Comparison of ENCODE assay signal across 8 mouse cellular contexts in genomic region chr11:51617693-51618092, GRCm38 (mm10). TPM values are rescaled to one million over a fixed set of nuclear protein-coding genes. Genes with fewer than 3 reads are reported as not detected.
A peak's percentile ranks its signal among the peaks of the same experiment; 100 is the strongest.
DNase-seq lines count a peak whose midpoint lies in the region; ATAC-seq lines count a peak whose summit lies in the region.
"Had no signal": no experiment of that assay in that cellular context is flagged by ENCODE, and none has a peak within 500 bp of the region (broad histone marks: within the 10 kb centered on the region; RNA-seq: fewer than 3 reads in every experiment).

No protein-coding gene starts in this region.

- H3K36me3 ChIP-seq in neural tube, embryonic 15.5 days, result peaks cover 14% of the 10 kb centered on the region
- peaks cover 4% of the 10 kb centered on the region; the same call in 1 of the 2 replicates for H3K36me3 ChIP-seq in limb, embryonic 11.5 days (ENCODE audit: control insufficient read depth, insufficient read depth, low read length)

- no peak overlapping the region for H3K9ac ChIP-seq in neural tube, embryonic 15.5 days (replicated peaks)
- no peak overlapping the region for H3K9ac ChIP-seq in limb, embryonic 11.5 days (ENCODE audit: low read length)
- H3K9ac ChIP-seq: neural tube, embryonic 12.5 days had no signal

- H3K27ac ChIP-seq in neural tube, embryonic 15.5 days (replicated peaks), result no peak overlapping the region
- H3K27ac ChIP-seq in limb, embryonic 11.5 days (replicated peaks; ENCODE audit: low read depth, low read length), result no peak overlapping the region
- H3K27ac ChIP-seq: neural tube, embryonic 12.5 days had no signal

- ATAC-seq in neural tube, embryonic 15.5 days (ENCODE audit: low FRiP score), result no peak
- ATAC-seq in limb, embryonic 11.5 days (ENCODE audit: insufficient number of reproducible peaks, low FRiP score, low TSS enrichment, low read depth), result no peak; the same call in 1 of the 2 replicates

- no peak overlapping the region for H3K4me3 ChIP-seq in neural tube, embryonic 15.5 days (replicated peaks)
- no peak overlapping the region for H3K4me3 ChIP-seq in limb, embryonic 11.5 days (ENCODE audit: low read depth, low read length)
- H3K4me3 ChIP-seq: neural tube, embryonic 12.5 days had no signal

- peak; percentile 54 for DNase-seq in neural tube, embryonic 10.5 days (ENCODE audit: extremely low spot score, low spot score)
- DNase-seq in adipocyte (ENCODE audit: low spot score), result peak; percentile 70
- peak; percentile 87 for DNase-seq in embryo, embryonic 10 days (ENCODE audit: low spot score)
- DNase-seq in heart, postnatal 4 days, result peak; percentile 83
- DNase-seq in limb, embryonic 11.5 days (ENCODE audit: low spot score), result peak; percentile 81
- DNase-seq in right cerebral cortex, adult 18-20 months, result peak; percentile 63

- no peak overlapping the region for H3K4me2 ChIP-seq in neural tube, embryonic 15.5 days
- no peak overlapping the region for H3K4me2 ChIP-seq in limb, embryonic 11.5 days (ENCODE audit: low read depth, severe bottlenecking)
- H3K4me2 ChIP-seq: neural tube, embryonic 12.5 days had no signal

- H3K9me3 ChIP-seq in neural tube, embryonic 15.5 days (replicated peaks), result no peaks in the 10 kb centered on the region
- no peaks in the 10 kb centered on the region for H3K9me3 ChIP-seq in limb, embryonic 11.5 days (ENCODE audit: control insufficient read depth, low read length)
- H3K9me3 ChIP-seq: neural tube, embryonic 12.5 days had no signal

- WGBS in neural tube, embryonic 15.5 days, result 6% methylated on average over 4 of the region's 4 CpGs
- 4% methylated on average over 4 of the region's 4 CpGs for WGBS in limb, embryonic 11.5 days

- no peaks in the 10 kb centered on the region for H3K27me3 ChIP-seq in neural tube, embryonic 15.5 days (replicated peaks)
- H3K27me3 ChIP-seq in limb, embryonic 11.5 days (ENCODE audit: control insufficient read depth, insufficient read depth, low read length), result no peaks in the 10 kb centered on the region
- H3K27me3 ChIP-seq: neural tube, embryonic 12.5 days had no signal

- H3K4me1 ChIP-seq in neural tube, embryonic 15.5 days, result peaks cover 35% of the 10 kb centered on the region
- H3K4me1 ChIP-seq in limb, embryonic 11.5 days (ENCODE audit: control insufficient read depth, insufficient read depth, low read length), result peaks cover 6% of the 10 kb centered on the region; the same call in 1 of the 2 replicates

RNA-seq across cellular contexts. Expression of gene Nhp2, which starts 1.8 kb away (rescaled TPM):
- 96.3 and 117 TPM in 2 replicates for polyA plus RNA-seq in neural tube, embryonic 15.5 days (2015; fragmentation: Nextera tagmentation; extraction: Ambion mirVana)
- total RNA-seq in heart, postnatal 4 days (2021), result 10 to 100 TPM; 41.4 to 42.4 TPM
- polyA plus RNA-seq in limb, embryonic 11.5 days (2014; fragmentation: Nextera tagmentation; extraction: Ambion mirVana), result 180 and 181 TPM in 2 replicates

RNA-seq across cellular contexts. Expression of gene Hnrnpab, which starts 11.0 kb away (rescaled TPM):
- 241 and 285 TPM in 2 replicates for polyA plus RNA-seq in neural tube, embryonic 15.5 days (2015; fragmentation: Nextera tagmentation; extraction: Ambion mirVana)
- total RNA-seq in heart, postnatal 4 days (2021), result 100 to 1,000 TPM; 366 to 372 TPM
- 796 and 869 TPM in 2 replicates for polyA plus RNA-seq in limb, embryonic 11.5 days (2014; fragmentation: Nextera tagmentation; extraction: Ambion mirVana)

RNA-seq across cellular contexts. Expression of gene Rmnd5b, which starts 18.0 kb away (rescaled TPM):
- 79.1 and 79.8 TPM in 2 replicates for polyA plus RNA-seq in neural tube, embryonic 15.5 days (2015; fragmentation: Nextera tagmentation; extraction: Ambion mirVana)
- total RNA-seq in heart, postnatal 4 days (2021), result 10 to 100 TPM; 24.3 to 27.4 TPM
- 38.1 and 40.8 TPM in 2 replicates for polyA plus RNA-seq in limb, embryonic 11.5 days (2014; fragmentation: Nextera tagmentation; extraction: Ambion mirVana)

RNA-seq across cellular contexts. Expression of gene N4bp3, which starts 32.9 kb away (rescaled TPM):
- polyA plus RNA-seq in neural tube, embryonic 15.5 days (2015; fragmentation: Nextera tagmentation; extraction: Ambion mirVana), result 30.0 and 31.9 TPM in 2 replicates
- 10 to 100 TPM; 41.3 to 44.4 TPM for total RNA-seq in heart, postnatal 4 days (2021)
- 14.3 and 18.2 TPM in 2 replicates for polyA plus RNA-seq in limb, embryonic 11.5 days (2014; fragmentation: Nextera tagmentation; extraction: Ambion mirVana)

RNA-seq across cellular contexts. Expression of gene D930048N14Rik, which starts 33.1 kb away (rescaled TPM):
- 2.0 and 2.3 TPM in 2 replicates for polyA plus RNA-seq in neural tube, embryonic 15.5 days (2015; fragmentation: Nextera tagmentation; extraction: Ambion mirVana)
- 1 to 10 TPM; 1.3 to 2.0 TPM for total RNA-seq in heart, postnatal 4 days (2021)
- 2.4 and 2.5 TPM in 2 replicates for polyA plus RNA-seq in limb, embryonic 11.5 days (2014; fragmentation: Nextera tagmentation; extraction: Ambion mirVana)
